Mouse (Mus musculus): ENCODE results near the gene Sox11.

DNA sequence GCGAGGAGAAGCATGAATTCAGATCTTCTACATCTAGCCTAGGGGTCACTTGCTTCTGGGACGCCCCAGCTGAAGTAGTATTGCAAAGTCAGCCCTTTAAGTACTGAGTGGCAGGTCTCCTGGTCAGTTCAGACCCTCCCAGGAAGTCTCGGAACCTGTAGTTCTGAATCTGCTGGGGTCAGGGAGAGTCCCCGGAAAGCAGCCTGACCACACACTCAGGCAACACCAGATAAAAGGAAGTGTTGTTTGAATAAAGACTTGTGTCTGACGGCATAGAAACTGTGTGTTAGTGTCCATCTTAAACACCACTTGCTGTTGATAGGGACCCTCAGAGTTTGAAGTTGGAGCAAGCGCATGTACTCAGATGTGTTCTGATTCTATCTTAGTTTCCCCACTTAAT, 39.2 kb downstream of the Sox11 start:
- TF ChIP-seq CTCF (IDR thresholded peaks at IDR 0.05; ENCODE audit: extremely low read depth, insufficient read depth, low read length) (no peak), POLR2A (IDR thresholded peaks at IDR 0.05; ENCODE audit: extremely low read depth, insufficient read depth, low read length) (no peak)

Measured in cortical plate, adult 2 months (tissue).